Mouse (Mus musculus) MEL (cell line): ENCODE data around the gene Tmtc1. TPM values are rescaled to one million over a fixed set of nuclear protein-coding genes. Genes with fewer than 3 reads are reported as not detected.

Experiments used
- DNase-seq: peaks from one replicate; pipeline ENCODE4 v3.0.0; 2011; ENCODE audit warnings: low read depth, low spot score
- H3K27ac ChIP-seq: 2 replicates; pipeline ENCODE4 v1.5.1; 2012; ENCODE audit warnings: low read depth, mild to moderate bottlenecking, control low read depth, low read length, moderate library complexity; ENCODE audit not compliant: control insufficient read depth
- H3K27me3 ChIP-seq, 2 experiments: fragments of 150-350 bp in 1 of 2; sonication (generic) in 1 of 2; 2 replicates each; pipeline ENCODE4 v1.6.1; 2012; ENCODE audit warnings: low read length in 2 of 2, mild to moderate bottlenecking in 2 of 2, improper control_type of control experiment in 1 of 2, moderate library complexity in 1 of 2; ENCODE audit not compliant: insufficient read depth in 2 of 2, control insufficient read depth in 1 of 2
- H3K36me3 ChIP-seq, 2 experiments: 2 replicates each; pipeline ENCODE4 v1.6.1; 2012 to 2014; ENCODE audit warnings: low read length in 2 of 2, improper control_type of control experiment in 1 of 2, inconsistent platforms in 1 of 2, mild to moderate bottlenecking in 1 of 2; ENCODE audit not compliant: insufficient read depth in 2 of 2, control insufficient read depth in 1 of 2
- H3K4me1 ChIP-seq, 2 experiments: fragments of 150-350 bp in 1 of 2; sonication (generic) in 1 of 2; 2 replicates each; pipeline ENCODE4 v1.6.1; 2012; ENCODE audit warnings: low read length in 2 of 2, improper control_type of control experiment in 1 of 2, mild to moderate bottlenecking in 1 of 2; ENCODE audit not compliant: insufficient read depth in 2 of 2, control insufficient read depth in 1 of 2
- H3K4me3 ChIP-seq, 2 experiments: fragments of 150-350 bp in 1 of 2; sonication (generic) in 1 of 2; 2 replicates each; pipeline ENCODE4 v1.5.1; 2012; ENCODE audit warnings: low read depth in 2 of 2, low read length in 2 of 2, mild to moderate bottlenecking in 2 of 2, moderate library complexity in 2 of 2, control low read depth in 1 of 2, improper control_type of control experiment in 1 of 2; ENCODE audit not compliant: control insufficient read depth in 1 of 2, insufficient read depth in 1 of 2
- H3K79me2 ChIP-seq: 2 replicates; pipeline ENCODE4 v1.6.1; 2012; ENCODE audit warnings: mild to moderate bottlenecking, low read length, moderate library complexity; ENCODE audit not compliant: control insufficient read depth, poor library complexity, insufficient read depth
- H3K9ac ChIP-seq: 2 replicates; pipeline ENCODE4 v1.6.1; 2012; ENCODE audit warnings: low read depth, mild to moderate bottlenecking, control low read depth, low read length, moderate library complexity; ENCODE audit not compliant: control insufficient read depth, poor library complexity, severe bottlenecking
- H3K9me3 ChIP-seq: fragments of 150-350 bp; sonication (generic); replicated peaks from 2 replicates; pipeline ENCODE4 v1.6.1; 2012; ENCODE audit warnings: mild to moderate bottlenecking, low read length, improper control_type of control experiment, moderate library complexity; ENCODE audit not compliant: insufficient read depth
- CHD1 ChIP-seq: IDR thresholded peaks from 2 replicates; pipeline ENCODE4 v1.6.1; 2012; ENCODE audit warnings: low read depth, mild to moderate bottlenecking, inconsistent platforms, low read length, improper control_type of control experiment
- CHD2 ChIP-seq: IDR thresholded peaks from 2 replicates; pipeline ENCODE4 v1.6.1; 2011; ENCODE audit warnings: low read length, improper control_type of control experiment
- CTCF ChIP-seq, 3 experiments: IDR thresholded peaks in 2 of 3; conservative IDR thresholded peaks in 1 of 3; 2 replicates each; pipeline ENCODE4 v1.5.1; 2011 to 2012; ENCODE audit warnings: low read length in 3 of 3, low read depth in 2 of 3, mild to moderate bottlenecking in 2 of 3, improper control_type of control experiment in 1 of 3, inconsistent platforms in 1 of 3, mixed read lengths in 1 of 3, moderate library complexity in 1 of 3; ENCODE audit not compliant: control insufficient read depth in 1 of 3, insufficient read depth in 1 of 3, poor library complexity in 1 of 3, severe bottlenecking in 1 of 3
- E2F4 ChIP-seq: IDR thresholded peaks from 2 replicates; pipeline ENCODE4 v1.6.1; 2011; ENCODE audit warnings: low read depth, low read length, improper control_type of control experiment, borderline replicate concordance
- EP300 ChIP-seq, 2 experiments: IDR thresholded peaks; 2 replicates each; pipeline ENCODE4 v1.6.1; 2011; ENCODE audit warnings: improper control_type of control experiment in 2 of 2, low read length in 2 of 2, low read depth in 1 of 2, mild to moderate bottlenecking in 1 of 2
- ETS1 ChIP-seq: IDR thresholded peaks from 2 replicates; pipeline ENCODE4 v1.6.1; 2012; ENCODE audit warnings: low read depth, mild to moderate bottlenecking, inconsistent platforms, low read length, improper control_type of control experiment, moderate library complexity
- JUND ChIP-seq: IDR thresholded peaks from 2 replicates; pipeline ENCODE4 v1.6.1; 2011; ENCODE audit warnings: low read depth, mild to moderate bottlenecking, improper control_type of control experiment, low read length
- KAT2A ChIP-seq: conservative IDR thresholded peaks from 2 replicates; pipeline ENCODE4 v1.6.1; 2012; ENCODE audit warnings: low read depth, low read length, improper control_type of control experiment, inconsistent platforms
- MAX ChIP-seq: IDR thresholded peaks from 2 replicates; pipeline ENCODE4 v1.6.1; 2011; ENCODE audit warnings: low read length, improper control_type of control experiment
- MAZ ChIP-seq: IDR thresholded peaks from 2 replicates; pipeline ENCODE4 v1.6.1; 2012; ENCODE audit warnings: low read depth, mild to moderate bottlenecking, inconsistent platforms, low read length, improper control_type of control experiment
- MXI1 ChIP-seq: IDR thresholded peaks from 2 replicates; pipeline ENCODE4 v1.6.1; 2011; ENCODE audit warnings: mild to moderate bottlenecking, low read depth, low read length, improper control_type of control experiment
- MYB ChIP-seq: IDR thresholded peaks from 2 replicates; pipeline ENCODE4 v1.6.1; 2011; ENCODE audit warnings: mild to moderate bottlenecking, low read depth, low read length, improper control_type of control experiment
- POLR2A ChIP-seq, 2 experiments: IDR thresholded peaks; 2 replicates each; pipeline ENCODE4 v1.6.1; 2011 to 2012; ENCODE audit warnings: low read length in 2 of 2, mild to moderate bottlenecking in 2 of 2, control low read depth in 1 of 2, improper control_type of control experiment in 1 of 2, low read depth in 1 of 2, moderate library complexity in 1 of 2; ENCODE audit not compliant: control insufficient read depth in 1 of 2, insufficient read depth in 1 of 2, poor library complexity in 1 of 2
- POLR2AphosphoS2 ChIP-seq: IDR thresholded peaks from 2 replicates; pipeline ENCODE4 v1.6.1; 2011; ENCODE audit warnings: low read length, improper control_type of control experiment
- TCF12 ChIP-seq: IDR thresholded peaks from 2 replicates; pipeline ENCODE4 v1.6.1; 2014; ENCODE audit warnings: low read depth, mild to moderate bottlenecking, inconsistent platforms, low read length, improper control_type of control experiment, moderate library complexity
- UBTF ChIP-seq: IDR thresholded peaks from 2 replicates; pipeline ENCODE4 v1.6.1; 2012; ENCODE audit warnings: low read depth, mild to moderate bottlenecking, inconsistent platforms, low read length, improper control_type of control experiment, moderate library complexity, borderline replicate concordance; ENCODE audit not compliant: insufficient read depth
- USF1 ChIP-seq: IDR thresholded peaks from 2 replicates; pipeline ENCODE4 v1.6.1; 2014; ENCODE audit warnings: low read depth, mild to moderate bottlenecking, inconsistent platforms, low read length, improper control_type of control experiment, moderate library complexity
- ZNF384 ChIP-seq: IDR thresholded peaks from 2 replicates; pipeline ENCODE4 v1.6.1; 2012; ENCODE audit warnings: low read depth, mild to moderate bottlenecking, inconsistent platforms, low read length, improper control_type of control experiment
- polyA plus RNA-seq, 2 experiments: library from polyadenylated mRNA; stranded (reverse) in 1 of 2; unstranded in 1 of 2; fragments of >175 nt in 1 of 2; fragments of >200 nt in 1 of 2; gene quantifications; 2 replicates each; pipeline versions ENCODE4 v1.2.1 to v1.2.4; 2012; ENCODE audit warnings: low replicate concordance in 2 of 2, low read depth in 1 of 2; ENCODE audit not compliant: insufficient read length in 2 of 2, insufficient read depth in 1 of 2, missing spikeins in 1 of 2
- total RNA-seq: library from RNA; depleted of rRNA; stranded (reverse); fragments of 300-350 nt; gene quantifications from 2 replicates; pipeline ENCODE4 v1.2.3, GENCODE M21; 2012

Gene Tmtc1
- total and polyA plus RNA-seq, 3 experiments: 0.03 TPM; not detected in 2

- no peaks in the 10 kb centered on the region for H3K4me1 ChIP-seq
- no peaks in the 10 kb centered on the region for H3K27me3 ChIP-seq
- no peak for TF ChIP-seq POLR2AphosphoS2
- TF ChIP-seq CHD2: no peak
- TF ChIP-seq MYB: no peak
- H3K36me3 ChIP-seq: no peaks in the 10 kb centered on the region
- no peak overlapping the region for H3K4me3 ChIP-seq
- no peaks in the 10 kb centered on the region for H3K79me2 ChIP-seq
- no peak overlapping the region for H3K9ac ChIP-seq
- H3K27ac ChIP-seq: no peak overlapping the region
- no peaks in the 10 kb centered on the region for H3K9me3 ChIP-seq
- DNase-seq: no peak
Observed at GRCm38 (mm10) chr6:148454740-148455139, 10.6 kb upstream of the Tmtc1 start.

DNA sequence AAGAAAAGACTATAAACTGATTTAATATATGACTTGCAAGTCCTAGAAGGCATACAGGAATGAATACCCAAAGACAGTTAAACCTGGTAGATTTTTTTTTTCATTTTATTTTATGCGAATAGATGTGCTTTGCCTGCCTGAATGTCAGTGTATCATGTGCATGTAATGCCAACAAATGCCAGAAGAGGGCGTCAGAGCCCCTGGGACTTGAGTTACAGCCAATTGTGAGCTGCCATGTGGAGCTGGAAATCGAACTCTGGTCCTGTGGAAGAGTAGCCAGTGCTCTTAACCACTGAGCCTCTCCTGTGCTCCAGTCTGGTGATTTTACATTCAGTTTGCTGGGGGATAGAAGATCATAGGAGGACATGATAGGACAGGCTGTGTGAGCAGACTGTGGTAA is 4.0 kb upstream of the Tmtc1 start:
- Histone ChIP-seq H3K27ac (no peak overlapping the region), H3K27me3 (no peaks in the 10 kb centered on the region), H3K36me3 (no peaks in the 10 kb centered on the region), H3K9ac (no peak overlapping the region), H3K79me2 (no peaks in the 10 kb centered on the region), H3K9me3 (no peaks in the 10 kb centered on the region), H3K4me1 (no peaks in the 10 kb centered on the region), H3K4me3 (no peak overlapping the region)
- TF ChIP-seq KAT2A: no peak
- peak in 1 of 3 experiments; percentile 2; a peak in 1 of 6 replicates for TF ChIP-seq CTCF (IDR thresholded peaks at IDR 0.05 in 2 of 3, conservative IDR thresholded peaks at IDR 0.05 in 1 of 3; ENCODE audit: control insufficient read depth in 1 of 3, insufficient read depth in 1 of 3, low read depth in 2 of 3, low read length in 3 of 3, poor library complexity in 1 of 3, severe bottlenecking in 1 of 3)
- TF ChIP-seq USF1: no peak
- TF ChIP-seq TCF12: no peak
- DNase-seq: no peak

DNA sequence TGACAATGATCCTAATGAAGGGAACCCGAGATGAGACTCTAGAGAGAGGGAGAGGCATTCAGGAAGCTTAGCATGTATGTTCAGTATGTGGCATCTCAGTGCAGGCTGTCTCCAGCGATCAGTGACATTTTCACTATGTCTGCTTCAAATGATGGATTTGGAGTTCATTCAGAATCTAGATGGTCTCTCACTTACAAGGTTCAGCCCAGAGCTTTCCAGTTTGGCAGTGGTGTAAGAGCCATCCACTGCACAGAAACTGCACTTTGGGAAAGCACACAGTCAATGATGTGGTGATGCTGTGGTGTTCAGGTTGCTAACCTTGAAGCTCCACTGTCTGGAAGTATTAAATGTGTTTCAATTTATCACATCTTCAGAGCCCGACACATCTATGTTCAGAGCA is 1.9 kb upstream of the Tmtc1 start:
- H3K9ac ChIP-seq: no peak overlapping the region
- H3K27ac ChIP-seq: no peak overlapping the region
- no peaks in the 10 kb centered on the region for H3K4me1 ChIP-seq
- no peak for DNase-seq
- TF ChIP-seq POLR2A (IDR thresholded peaks at IDR 0.05; ENCODE audit: control insufficient read depth in 1 of 2, insufficient read depth in 1 of 2, low read depth in 1 of 2, low read length in 2 of 2, poor library complexity in 1 of 2): no peak
- TF ChIP-seq UBTF: no peak
- no peak for TF ChIP-seq CTCF (IDR thresholded peaks at IDR 0.05 in 2 of 3, conservative IDR thresholded peaks at IDR 0.05 in 1 of 3; ENCODE audit: control insufficient read depth in 1 of 3, insufficient read depth in 1 of 3, low read depth in 2 of 3, low read length in 3 of 3, poor library complexity in 1 of 3, severe bottlenecking in 1 of 3)
- TF ChIP-seq MXI1: no peak
- no peak for TF ChIP-seq CHD1
- TF ChIP-seq MAZ: no peak
- no peak for TF ChIP-seq TCF12
- no peak for TF ChIP-seq KAT2A
- TF ChIP-seq ZNF384: no peak
- no peak for TF ChIP-seq EP300 (IDR thresholded peaks at IDR 0.05; ENCODE audit: low read depth in 1 of 2, low read length in 2 of 2)
- no peak for TF ChIP-seq JUND
- TF ChIP-seq ETS1: no peak
- TF ChIP-seq E2F4: no peak
- TF ChIP-seq MAX: no peak
- H3K36me3 ChIP-seq: no peaks in the 10 kb centered on the region
- no peaks in the 10 kb centered on the region for H3K27me3 ChIP-seq
- H3K79me2 ChIP-seq: no peaks in the 10 kb centered on the region
- H3K9me3 ChIP-seq: no peaks in the 10 kb centered on the region
- H3K4me3 ChIP-seq: no peak overlapping the region
